Mouse (Mus musculus) forebrain, embryonic 14.5 days (tissue): ENCODE measurements around the gene Emp3. TPM values are rescaled to one million over a fixed set of nuclear protein-coding genes. Genes with fewer than 3 reads are reported as not detected.

Experiments
- polyA plus RNA-seq: library from polyadenylated mRNA; unstranded; fragments of >200 nt; fragmentation: Nextera tagmentation; extraction: Ambion mirVana; gene quantifications from 2 replicates; pipeline ENCODE4 v1.2.1, GENCODE M21; 2014

Gene Emp3
- polyA plus RNA-seq, 1 experiment from 2014 or later, result 32.8 TPM

Other genes starting within 250 kb of the Emp3 start
- 0.28 and 0.41 TPM in 2 replicates for gene Ntn5, start 237.4 kb downstream of the Emp3 start, polyA plus RNA-seq
- 0.06 and 0.38 TPM in 2 replicates for gene Sec1, start 227.0 kb downstream of the Emp3 start, polyA plus RNA-seq
- 22.5 and 22.8 TPM in 2 replicates for gene Car11, start 221.6 kb downstream of the Emp3 start, polyA plus RNA-seq
- gene Dbp, start 216.3 kb downstream of the Emp3 start, polyA plus RNA-seq, result 3.6 and 3.7 TPM in 2 replicates
- 727 and 966 TPM in 2 replicates for gene Rpl18, start 205.9 kb downstream of the Emp3 start, polyA plus RNA-seq
- gene Sphk2, start 203.4 kb downstream of the Emp3 start, polyA plus RNA-seq, result 16.3 and 19.7 TPM in 2 replicates
- 0.11 and 0.15 TPM in 2 replicates for gene Fam83e, start 200.2 kb downstream of the Emp3 start, polyA plus RNA-seq
- gene Spaca4, start 195.6 kb downstream of the Emp3 start, polyA plus RNA-seq, result not detected in 2 replicates
- 11.8 and 18.4 TPM in 2 replicates for gene Lmtk3, start 137.7 kb downstream of the Emp3 start, polyA plus RNA-seq
- gene Sult2b1, start 136.7 kb downstream of the Emp3 start, polyA plus RNA-seq, result 4.0 and 5.4 TPM in 2 replicates
- gene Cyth2, start 106.8 kb downstream of the Emp3 start, polyA plus RNA-seq, result 286 TPM in 2 replicates
- gene Kcnj14, start 96.6 kb downstream of the Emp3 start, polyA plus RNA-seq, result 0.41 and 0.78 TPM in 2 replicates
- gene Grwd1, start 90.5 kb downstream of the Emp3 start, polyA plus RNA-seq, result 45.2 and 46.7 TPM in 2 replicates
- gene Kdelr1, start 48.6 kb downstream of the Emp3 start, polyA plus RNA-seq, result 104 and 111 TPM in 2 replicates
- gene Grin2d, start 43.0 kb downstream of the Emp3 start, polyA plus RNA-seq, result 0.52 and 0.77 TPM in 2 replicates
- 0.51 and 0.55 TPM in 2 replicates for gene Syngr4, start 24.7 kb downstream of the Emp3 start, polyA plus RNA-seq
- gene Tmem143, start 24.5 kb downstream of the Emp3 start, polyA plus RNA-seq, result 5.1 and 6.2 TPM in 2 replicates
- gene Ccdc114, start 2.7 kb upstream of the Emp3 start, polyA plus RNA-seq, result 2.6 and 2.7 TPM in 2 replicates
- 0.30 and 0.33 TPM in 2 replicates for gene Abcc6, start 108.9 kb upstream of the Emp3 start, polyA plus RNA-seq
- gene Nomo1, start 112.3 kb upstream of the Emp3 start, polyA plus RNA-seq, result 19.6 and 25.9 TPM in 2 replicates
- 2.7 and 3.0 TPM in 2 replicates for gene Kcnj11, start 179.4 kb upstream of the Emp3 start, polyA plus RNA-seq